Mouse (Mus musculus) ES-Bruce4 (cell line): ENCODE data around the gene Zfand4. TPM values are rescaled to one million over a fixed set of nuclear protein-coding genes. Genes with fewer than 3 reads are reported as not detected.

Source experiments
- H3K27ac ChIP-seq: 2 replicates; pipeline ENCODE4 v1.5.1; 2012; ENCODE audit warnings: low read length, inconsistent platforms; ENCODE audit not compliant: insufficient read depth
- H3K27me3 ChIP-seq: 2 replicates; pipeline ENCODE4 v1.6.1; 2012; ENCODE audit warnings: mild to moderate bottlenecking, low read length, inconsistent platforms; ENCODE audit not compliant: control insufficient read depth, poor library complexity, insufficient read depth, severe bottlenecking
- H3K36me3 ChIP-seq: 2 replicates; pipeline ENCODE4 v1.6.1; 2012; ENCODE audit warnings: inconsistent platforms, mild to moderate bottlenecking, low read length, moderate library complexity; ENCODE audit not compliant: control insufficient read depth, poor library complexity, insufficient read depth, severe bottlenecking
- H3K4me1 ChIP-seq: one replicate; pipeline ENCODE4 v1.8.1; 2011; ENCODE audit warnings: low read length; ENCODE audit not compliant: control insufficient read depth, insufficient read depth
- H3K4me3 ChIP-seq: 2 replicates; pipeline ENCODE4 v1.5.1; 2011; ENCODE audit warnings: low read depth, mild to moderate bottlenecking, low read length
- H3K9ac ChIP-seq: 2 replicates; pipeline ENCODE4 v1.6.1; 2012; ENCODE audit warnings: low read depth, mild to moderate bottlenecking, inconsistent platforms; ENCODE audit not compliant: poor library complexity, severe bottlenecking
- H3K9me3 ChIP-seq: replicated peaks from 2 replicates; pipeline ENCODE4 v1.6.1; 2012; ENCODE audit warnings: mild to moderate bottlenecking, low read length, inconsistent platforms; ENCODE audit not compliant: control insufficient read depth, poor library complexity, insufficient read depth, severe bottlenecking
- CTCF ChIP-seq: IDR thresholded peaks from one replicate; pipeline ENCODE4 v1.8.1; 2011; ENCODE audit warnings: low read depth, low read length
- EP300 ChIP-seq: IDR thresholded peaks from 2 replicates; pipeline ENCODE4 v1.6.1; 2011; ENCODE audit warnings: low read depth, low read length; ENCODE audit not compliant: insufficient read depth
- POLR2A ChIP-seq: IDR thresholded peaks from one replicate; pipeline ENCODE4 v1.8.1; 2011; ENCODE audit warnings: low read length; ENCODE audit not compliant: insufficient read depth
- polyA plus RNA-seq: library from polyadenylated mRNA; stranded (reverse); fragments of >200 nt; gene quantifications from 2 replicates; pipeline ENCODE4 v1.2.4, GENCODE M21; 2011; ENCODE audit warnings: low read depth; ENCODE audit not compliant: missing spikeins, insufficient read depth, insufficient read length

Gene Zfand4
- polyA plus RNA-seq, 1 experiment, result 7.0 TPM

- H3K4me3 ChIP-seq, result no peak overlapping the region
Observed at GRCm38 (mm10) chr6:116266273-116267109, 2.5 kb downstream of the Zfand4 start.

GRCm38 (mm10) chr6:116267110-116267423 is 3.0 kb downstream of the Zfand4 start:
- H3K4me1 ChIP-seq, result peaks cover 5% of the 10 kb centered on the region
- no peak overlapping the region for H3K4me3 ChIP-seq
- no peaks in the 10 kb centered on the region for H3K36me3 ChIP-seq
- no peaks in the 10 kb centered on the region for H3K27me3 ChIP-seq
- no peak overlapping the region for H3K9ac ChIP-seq
- no peaks in the 10 kb centered on the region for H3K9me3 ChIP-seq
- TF ChIP-seq EP300 (no peak), CTCF (no peak), POLR2A (no peak)
- H3K27ac ChIP-seq, result no peak overlapping the region

More at GRCm38 (mm10) chr6:116266273-116267109, 2.5 kb downstream of the Zfand4 start:
- no peaks in the 10 kb centered on the region; the same call in 1 of the 2 replicates for H3K36me3 ChIP-seq
- H3K9ac ChIP-seq, result 0 out of 2 replicates have a peak overlapping the region, but pooled peaks have one; percentile 41
- TF ChIP-seq POLR2A, result no peak
- no peak for TF ChIP-seq EP300
- TF ChIP-seq CTCF, result no peak
- H3K27me3 ChIP-seq, result no peaks in the 10 kb centered on the region
- peaks cover 5% of the 10 kb centered on the region for H3K4me1 ChIP-seq
- H3K27ac ChIP-seq, result no peak overlapping the region; the same call in 1 of the 2 replicates
- no peaks in the 10 kb centered on the region for H3K9me3 ChIP-seq

- TF ChIP-seq EP300, result no peak
- no peak for TF ChIP-seq CTCF
- no peak for TF ChIP-seq POLR2A
- no peak overlapping the region for H3K4me3 ChIP-seq
- no peaks in the 10 kb centered on the region for H3K36me3 ChIP-seq
- no peaks in the 10 kb centered on the region for H3K27me3 ChIP-seq
- H3K9ac ChIP-seq, result no peak overlapping the region
- no peaks in the 10 kb centered on the region for H3K9me3 ChIP-seq
- no peaks in the 10 kb centered on the region for H3K4me1 ChIP-seq
- no peak overlapping the region for H3K27ac ChIP-seq
Observed at GRCm38 (mm10) chr6:116275695-116276094, 11.7 kb downstream of the Zfand4 start.

- Histone ChIP-seq H3K4me1 (no peaks in the 10 kb centered on the region), H3K9ac (no peak overlapping the region), H3K9me3 (no peaks in the 10 kb centered on the region), H3K27ac (no peak overlapping the region), H3K27me3 (no peaks in the 10 kb centered on the region), H3K36me3 (no peaks in the 10 kb centered on the region), H3K4me3 (no peak overlapping the region)
- TF ChIP-seq CTCF (no peak), EP300 (no peak), POLR2A (no peak)
Observed at GRCm38 (mm10) chr6:116278679-116279317, 14.8 kb downstream of the Zfand4 start.

- Histone ChIP-seq H3K27me3 (no peaks in the 10 kb centered on the region), H3K9me3 (no peaks in the 10 kb centered on the region), H3K4me3 (no peak overlapping the region), H3K9ac (no peak overlapping the region), H3K27ac (no peak overlapping the region), H3K36me3 (no peaks in the 10 kb centered on the region), H3K4me1 (no peaks in the 10 kb centered on the region)
- TF ChIP-seq POLR2A (no peak), CTCF (no peak), EP300 (no peak)
Observed at GRCm38 (mm10) chr6:116281014-116281413, 17.0 kb downstream of the Zfand4 start.

- H3K9me3 ChIP-seq, result no peaks in the 10 kb centered on the region
- H3K4me1 ChIP-seq, result no peaks in the 10 kb centered on the region
- no peak overlapping the region for H3K9ac ChIP-seq
- H3K4me3 ChIP-seq, result no peak overlapping the region
- TF ChIP-seq POLR2A (no peak), EP300 (no peak), CTCF (no peak)
- H3K27me3 ChIP-seq, result no peaks in the 10 kb centered on the region
- H3K36me3 ChIP-seq, result no peaks in the 10 kb centered on the region
- H3K27ac ChIP-seq, result no peak overlapping the region
Observed at GRCm38 (mm10) chr6:116282546-116282945, 18.5 kb downstream of the Zfand4 start.
